Mouse (Mus musculus) liver, embryonic 14.5 days (tissue): Measurements from ENCODE around the gene Efcab5.

ENCODE experiments used
- CTCF ChIP-seq: IDR thresholded peaks from 2 replicates; pipeline ENCODE4 v1.5.1; 2016; ENCODE audit warnings: antibody characterized with exemption, low read depth, control low read depth
- EP300 ChIP-seq: IDR thresholded peaks from 2 replicates; pipeline ENCODE4 v1.6.1; 2016; ENCODE audit warnings: antibody characterized with exemption, low read depth

GRCm38 (mm10) chr11:77093208-77093607, 95.6 kb downstream of the Efcab5 start:
- TF ChIP-seq EP300 (no peak), CTCF (peak; percentile 29)
